Mouse (Mus musculus): ENCODE data around the gene Tlnrd1. TPM values are rescaled to one million over a fixed set of nuclear protein-coding genes. Genes with fewer than 3 reads are reported as not detected.

The Tlnrd1 gene
- polyA plus RNA-seq, 1 experiment from 2014 or later: 9.4 TPM

GRCm38 (mm10) chr7:83852381-83853380 is 31.4 kb downstream of the Tlnrd1 start:
- no peak for ATAC-seq (ENCODE audit: low read depth)

GRCm38 (mm10) chr7:83851569-83852380 is 32.3 kb downstream of the Tlnrd1 start:
- no peaks in the 10 kb centered on the region for H3K27me3 ChIP-seq (ENCODE audit: control insufficient read depth, insufficient read depth, low read length)
- no peaks in the 10 kb centered on the region for H3K9me3 ChIP-seq (ENCODE audit: control insufficient read depth, low read length)

More at GRCm38 (mm10) chr7:83852381-83853380, 31.4 kb downstream of the Tlnrd1 start:
- Histone ChIP-seq H3K9ac (replicated peaks; ENCODE audit: low read depth, low read length) (no peak overlapping the region), H3K27ac (ENCODE audit: low read depth, low read length) (no peak overlapping the region), H3K4me3 (ENCODE audit: low read depth, low read length) (no peak overlapping the region), H3K4me1 (ENCODE audit: control insufficient read depth, insufficient read depth, low read length) (no peaks in the 10 kb centered on the region), H3K36me3 (ENCODE audit: control insufficient read depth, insufficient read depth, low read length) (no peaks in the 10 kb centered on the region), H3K9me3 (ENCODE audit: control insufficient read depth, low read length) (no peaks in the 10 kb centered on the region), H3K27me3 (ENCODE audit: control insufficient read depth, insufficient read depth, low read length) (no peaks in the 10 kb centered on the region), H3K4me2 (ENCODE audit: low read depth, low read length) (no peak overlapping the region)
- 44% methylated on average over 5 of the region's 5 CpGs for WGBS

GRCm38 (mm10) chr7:83847187-83848075 is 36.7 kb downstream of the Tlnrd1 start:
- 71% methylated on average over 5 of the region's 5 CpGs for WGBS
- H3K4me1 ChIP-seq (ENCODE audit: control insufficient read depth, insufficient read depth, low read length): no peaks in the 10 kb centered on the region
- no peak for ATAC-seq (ENCODE audit: low read depth)
- no peaks in the 10 kb centered on the region for H3K36me3 ChIP-seq (ENCODE audit: control insufficient read depth, insufficient read depth, low read length)
- no peak overlapping the region for H3K9ac ChIP-seq (replicated peaks; ENCODE audit: low read depth, low read length)
- no peak overlapping the region for H3K4me3 ChIP-seq (ENCODE audit: low read depth, low read length)
- H3K9me3 ChIP-seq (ENCODE audit: control insufficient read depth, low read length): no peaks in the 10 kb centered on the region
- no peaks in the 10 kb centered on the region for H3K27me3 ChIP-seq (ENCODE audit: control insufficient read depth, insufficient read depth, low read length)
- H3K27ac ChIP-seq (ENCODE audit: low read depth, low read length): no peak overlapping the region
- H3K4me2 ChIP-seq (ENCODE audit: low read depth, low read length): no peak overlapping the region

More at GRCm38 (mm10) chr7:83851569-83852380, 32.3 kb downstream of the Tlnrd1 start:
- no peak overlapping the region for H3K4me2 ChIP-seq (ENCODE audit: low read depth, low read length)
- H3K9ac ChIP-seq (replicated peaks; ENCODE audit: low read depth, low read length): no peak overlapping the region
- no peak for ATAC-seq (ENCODE audit: low read depth)
- H3K36me3 ChIP-seq (ENCODE audit: control insufficient read depth, insufficient read depth, low read length): no peaks in the 10 kb centered on the region
- no peaks in the 10 kb centered on the region for H3K4me1 ChIP-seq (ENCODE audit: control insufficient read depth, insufficient read depth, low read length)
- H3K27ac ChIP-seq (ENCODE audit: low read depth, low read length): no peak overlapping the region
- no peak overlapping the region for H3K4me3 ChIP-seq (ENCODE audit: low read depth, low read length)
- 61% methylated on average over 5 of the region's 5 CpGs for WGBS

- Histone ChIP-seq H3K4me2 (ENCODE audit: low read depth, low read length) (no peak overlapping the region), H3K9ac (replicated peaks; ENCODE audit: low read depth, low read length) (no peak overlapping the region), H3K36me3 (ENCODE audit: control insufficient read depth, insufficient read depth, low read length) (no peaks in the 10 kb centered on the region), H3K4me1 (ENCODE audit: control insufficient read depth, insufficient read depth, low read length) (no peaks in the 10 kb centered on the region), H3K4me3 (ENCODE audit: low read depth, low read length) (no peak overlapping the region), H3K27ac (ENCODE audit: low read depth, low read length) (no peak overlapping the region), H3K9me3 (ENCODE audit: control insufficient read depth, low read length) (no peaks in the 10 kb centered on the region), H3K27me3 (ENCODE audit: control insufficient read depth, insufficient read depth, low read length) (no peaks in the 10 kb centered on the region)
- ATAC-seq (ENCODE audit: low read depth): no peak
- 88% methylated on average over 3 of the region's 3 CpGs for WGBS
Observed at GRCm38 (mm10) chr7:83844807-83845206, 39.3 kb downstream of the Tlnrd1 start.

GRCm38 (mm10) chr7:83842486-83843259 is 41.4 kb downstream of the Tlnrd1 start:
- H3K9me3 ChIP-seq (ENCODE audit: control insufficient read depth, low read length): no peaks in the 10 kb centered on the region
- no peaks in the 10 kb centered on the region for H3K4me1 ChIP-seq (ENCODE audit: control insufficient read depth, insufficient read depth, low read length)
- no peaks in the 10 kb centered on the region for H3K36me3 ChIP-seq (ENCODE audit: control insufficient read depth, insufficient read depth, low read length)
- WGBS: 59% methylated on average over 6 of the region's 6 CpGs
- H3K9ac ChIP-seq (replicated peaks; ENCODE audit: low read depth, low read length): no peak overlapping the region
- no peak for ATAC-seq (ENCODE audit: low read depth)
- no peak overlapping the region for H3K4me3 ChIP-seq (ENCODE audit: low read depth, low read length)
- H3K4me2 ChIP-seq (ENCODE audit: low read depth, low read length): no peak overlapping the region
- H3K27me3 ChIP-seq (ENCODE audit: control insufficient read depth, insufficient read depth, low read length): no peaks in the 10 kb centered on the region
- no peak overlapping the region for H3K27ac ChIP-seq (ENCODE audit: low read depth, low read length)

- no peak for ATAC-seq (ENCODE audit: low read depth)
- Histone ChIP-seq H3K9me3 (ENCODE audit: control insufficient read depth, low read length) (no peaks in the 10 kb centered on the region), H3K27me3 (ENCODE audit: control insufficient read depth, insufficient read depth, low read length) (no peaks in the 10 kb centered on the region), H3K36me3 (ENCODE audit: control insufficient read depth, insufficient read depth, low read length) (no peaks in the 10 kb centered on the region), H3K9ac (replicated peaks; ENCODE audit: low read depth, low read length) (no peak overlapping the region), H3K27ac (ENCODE audit: low read depth, low read length) (no peak overlapping the region), H3K4me1 (ENCODE audit: control insufficient read depth, insufficient read depth, low read length) (no peaks in the 10 kb centered on the region), H3K4me3 (ENCODE audit: low read depth, low read length) (no peak overlapping the region), H3K4me2 (ENCODE audit: low read depth, low read length) (no peak overlapping the region)
- WGBS: 82% methylated on average over 2 of the region's 2 CpGs
Observed at GRCm38 (mm10) chr7:83840076-83840475, 44.0 kb downstream of the Tlnrd1 start.

GRCm38 (mm10) chr7:83838525-83839224 is 45.4 kb downstream of the Tlnrd1 start:
- no peaks in the 10 kb centered on the region for H3K36me3 ChIP-seq (ENCODE audit: control insufficient read depth, insufficient read depth, low read length)
- H3K4me3 ChIP-seq (ENCODE audit: low read depth, low read length): no peak overlapping the region
- H3K27me3 ChIP-seq (ENCODE audit: control insufficient read depth, insufficient read depth, low read length): no peaks in the 10 kb centered on the region
- no peak for ATAC-seq (ENCODE audit: low read depth)
- H3K9ac ChIP-seq (replicated peaks; ENCODE audit: low read depth, low read length): no peak overlapping the region
- WGBS: 73% methylated on average over 5 of the region's 5 CpGs
- H3K4me1 ChIP-seq (ENCODE audit: control insufficient read depth, insufficient read depth, low read length): no peaks in the 10 kb centered on the region
- no peak overlapping the region for H3K4me2 ChIP-seq (ENCODE audit: low read depth, low read length)
- H3K27ac ChIP-seq (ENCODE audit: low read depth, low read length): no peak overlapping the region
- H3K9me3 ChIP-seq (ENCODE audit: control insufficient read depth, low read length): no peaks in the 10 kb centered on the region
